Mouse (Mus musculus) spleen, adult 2 months (tissue): ENCODE data around the gene Parvg.

Experiments
- CTCF ChIP-seq: fragments of 200-500 bp; IDR thresholded peaks from 2 replicates; pipeline ENCODE4 v1.5.1; 2011; ENCODE audit warnings: mild to moderate bottlenecking, inconsistent platforms; ENCODE audit not compliant: insufficient read depth, insufficient read length, insufficient replicate concordance; ENCODE audit errors: extremely low read depth
- POLR2A ChIP-seq: fragments of 200-500 bp; IDR thresholded peaks from 2 replicates; pipeline ENCODE4 v1.6.1; 2011; ENCODE audit warnings: low read depth, low read length, inconsistent platforms

- TF ChIP-seq CTCF (no peak), POLR2A (no peak)
Measured at GRCm38 (mm10) chr15:84313566-84313878, 10.3 kb upstream of the Parvg start.
